Comparison of ENCODE assay signal across 16 mouse cellular contexts in genomic region chr8:117302072-117302471, GRCm38 (mm10). TPM values are rescaled to one million over a fixed set of nuclear protein-coding genes. Genes with fewer than 3 reads are reported as not detected.
DNase-seq lines count a peak whose midpoint lies in the region; ATAC-seq and TF ChIP-seq lines count a peak whose summit lies in the region.
"Had no signal": no experiment of that assay in that cellular context is flagged by ENCODE, and none has a peak within 500 bp of the region (broad histone marks: within the 10 kb centered on the region; RNA-seq: fewer than 3 reads in every experiment).

No protein-coding gene starts in this region.

- H3K36me3 ChIP-seq in kidney, adult 2 months (ENCODE audit: control insufficient read depth, insufficient read depth, low read length): no peaks in the 10 kb centered on the region
- H3K36me3 ChIP-seq in ES-Bruce4 (ENCODE audit: control insufficient read depth, insufficient read depth, low read length, poor library complexity, severe bottlenecking): no peaks in the 10 kb centered on the region
- no peaks in the 10 kb centered on the region for H3K36me3 ChIP-seq in limb, embryonic 12.5 days
- no peaks in the 10 kb centered on the region for H3K36me3 ChIP-seq in stomach, postnatal 0 days (ENCODE audit: control insufficient read depth, insufficient read depth, low read length)
- H3K36me3 ChIP-seq: heart, embryonic 15.5 days; neural tube, embryonic 12.5 days had no signal

- no peaks in the 10 kb centered on the region for H3K27me3 ChIP-seq in kidney, adult 2 months (replicated peaks; ENCODE audit: control insufficient read depth, insufficient read depth, low read length)
- H3K27me3 ChIP-seq in ES-Bruce4 (ENCODE audit: control insufficient read depth, insufficient read depth, low read length, poor library complexity, severe bottlenecking): no peaks in the 10 kb centered on the region
- no peaks in the 10 kb centered on the region for H3K27me3 ChIP-seq in limb, embryonic 12.5 days
- H3K27me3 ChIP-seq in stomach, postnatal 0 days (ENCODE audit: control insufficient read depth, insufficient read depth, low read length): no peaks in the 10 kb centered on the region
- H3K27me3 ChIP-seq: forebrain, embryonic 13.5 days; heart, embryonic 15.5 days; megakaryocyte, embryonic 14.5 days; neural tube, embryonic 12.5 days had no signal

- H3K4me1 ChIP-seq in kidney, adult 2 months (ENCODE audit: control insufficient read depth, insufficient read depth, low read length): peaks cover 70% of the 10 kb centered on the region
- peaks cover 19% of the 10 kb centered on the region for H3K4me1 ChIP-seq in ES-Bruce4 (ENCODE audit: control insufficient read depth, insufficient read depth, low read length)
- H3K4me1 ChIP-seq in limb, embryonic 12.5 days (replicated peaks): peaks cover 64% of the 10 kb centered on the region
- H3K4me1 ChIP-seq in stomach, postnatal 0 days (replicated peaks; ENCODE audit: control insufficient read depth, insufficient read depth): peaks cover 7% of the 10 kb centered on the region; the same call in 1 of the 2 replicates

- H3K4me2 ChIP-seq in limb, embryonic 12.5 days: no peak overlapping the region
- H3K4me2 ChIP-seq in stomach, postnatal 0 days (replicated peaks; ENCODE audit: low read depth): no peak overlapping the region
- H3K4me2 ChIP-seq: forebrain, embryonic 13.5 days; heart, embryonic 15.5 days; neural tube, embryonic 12.5 days had no signal

- no peak for TF ChIP-seq CTCF in kidney, adult 2 months (conservative IDR thresholded peaks at IDR 0.05; ENCODE audit: insufficient read depth, insufficient read length, low read depth, low read length)
- TF ChIP-seq CTCF in ES-Bruce4 (IDR thresholded peaks at IDR 0.05; ENCODE audit: low read depth, low read length): no peak
- TF ChIP-seq CTCF in stomach, postnatal 0 days (IDR thresholded peaks at IDR 0.05; ENCODE audit: low read depth): no peak

- no peak overlapping the region for H3K9ac ChIP-seq in ES-Bruce4 (ENCODE audit: low read depth, poor library complexity, severe bottlenecking)
- H3K9ac ChIP-seq in limb, embryonic 12.5 days (replicated peaks): no peak overlapping the region
- H3K9ac ChIP-seq in stomach, postnatal 0 days (ENCODE audit: low read length): no peak overlapping the region
- H3K9ac ChIP-seq: forebrain, embryonic 13.5 days; heart, embryonic 15.5 days; liver, embryonic 14.5 days; neural tube, embryonic 12.5 days had no signal

- TF ChIP-seq POLR2A in kidney, adult 2 months (IDR thresholded peaks at IDR 0.05; ENCODE audit: low read depth, low read length): no peak
- TF ChIP-seq POLR2A in ES-Bruce4 (IDR thresholded peaks at IDR 0.05; ENCODE audit: insufficient read depth, low read length): no peak

- H3K9me3 ChIP-seq in ES-Bruce4 (replicated peaks; ENCODE audit: control insufficient read depth, insufficient read depth, low read length, poor library complexity, severe bottlenecking): no peaks in the 10 kb centered on the region
- H3K9me3 ChIP-seq in limb, embryonic 12.5 days: no peaks in the 10 kb centered on the region
- H3K9me3 ChIP-seq in stomach, postnatal 0 days (ENCODE audit: control insufficient read depth, low read length): no peaks in the 10 kb centered on the region
- H3K9me3 ChIP-seq: forebrain, embryonic 13.5 days; heart, embryonic 15.5 days; megakaryocyte, embryonic 14.5 days; neural tube, embryonic 12.5 days had no signal

- 70% methylated on average over 11 of the region's 11 CpGs for WGBS in kidney, adult 2 months
- 58% methylated on average over 11 of the region's 11 CpGs for WGBS in limb, embryonic 12.5 days
- 73% methylated on average over 11 of the region's 11 CpGs for WGBS in stomach, postnatal 0 days

- ATAC-seq in limb, embryonic 12.5 days (ENCODE audit: insufficient number of reproducible peaks, insufficient read depth, low FRiP score, low TSS enrichment, low read depth): 0 out of 2 replicates have a peak, but pooled peaks have one; percentile 15
- ATAC-seq in stomach, postnatal 0 days (ENCODE audit: low FRiP score, low TSS enrichment): no peak
- ATAC-seq: forebrain, embryonic 13.5 days had no signal

- H3K4me3 ChIP-seq in kidney, adult 2 months (ENCODE audit: insufficient read depth, low read depth, low read length): no peak overlapping the region
- no peak overlapping the region for H3K4me3 ChIP-seq in ES-Bruce4 (ENCODE audit: low read depth, low read length)
- no peak overlapping the region for H3K4me3 ChIP-seq in limb, embryonic 12.5 days (replicated peaks)
- no peak overlapping the region for H3K4me3 ChIP-seq in stomach, postnatal 0 days (ENCODE audit: low read depth, low read length)
- H3K4me3 ChIP-seq: forebrain, embryonic 13.5 days; heart, embryonic 15.5 days; neural tube, embryonic 12.5 days had no signal

- no peak for TF ChIP-seq EP300 in ES-Bruce4 (IDR thresholded peaks at IDR 0.05; ENCODE audit: insufficient read depth, low read depth, low read length)
- TF ChIP-seq EP300 in stomach, postnatal 0 days (optimal IDR thresholded peaks at IDR 0.05): no peak

- peak overlapping the region; percentile 30; the same call in 1 of the 2 replicates for H3K27ac ChIP-seq in kidney, adult 2 months (ENCODE audit: insufficient read depth, low read depth, low read length)
- peak overlapping the region; percentile 41 for H3K27ac ChIP-seq in ES-Bruce4 (ENCODE audit: insufficient read depth, low read length)
- H3K27ac ChIP-seq in limb, embryonic 12.5 days: peak overlapping the region; percentile 41; the same call in 1 of the 2 replicates
- H3K27ac ChIP-seq in stomach, postnatal 0 days (replicated peaks): 0 out of 2 replicates have a peak overlapping the region, but pooled peaks have one; percentile 30
- H3K27ac ChIP-seq: forebrain, embryonic 13.5 days; heart, embryonic 15.5 days; liver, embryonic 14.5 days; neural tube, embryonic 12.5 days had no signal

- no peak for DNase-seq in kidney, adult 2 months
- DNase-seq in kidney, adult 18-20 months: no peak
- DNase-seq in stomach, postnatal 0 days (ENCODE audit: low spot score): no peak
- DNase-seq in thymus, postnatal 25 days: no peak
- no peak for DNase-seq in adrenal gland, adult 8-10 months
- DNase-seq: adrenal gland, postnatal 14 days; cerebellum, adult 8-10 months; heart, adult 11 months; lung, postnatal 14 days had no signal

RNA-seq across cellular contexts. Expression of gene Cmip, which starts 45.2 kb away (rescaled TPM):
- polyA plus RNA-seq in kidney, adult 2 months (2012; rRNA removed): 104 and 112 TPM in 2 replicates
- 64.9 and 67.9 TPM in 2 replicates for polyA plus RNA-seq in ES-Bruce4 (2011; ENCODE audit: insufficient read depth, insufficient read length, low read depth, missing spikeins)
- polyA plus RNA-seq in limb, embryonic 12.5 days (2016; fragmentation: Nextera tagmentation; extraction: Ambion mirVana): 10.1 and 20.8 TPM in 2 replicates
- polyA plus RNA-seq in stomach, postnatal 0 days (2015; fragmentation: Nextera tagmentation; extraction: Ambion mirVana): 19.9 and 22.9 TPM in 2 replicates
- 100 to 1,000 TPM; 134 to 141 (median 137) TPM for total RNA-seq in adrenal gland, adult 8-10 months (2022)
